Mouse (Mus musculus): ENCODE measurements at regions not wholly inside any gene's neighbourhood (a gene's known extent, or its start where the extent isn't known, plus 50 kb on each side); places are given as distances from the start of the nearest gene placed in this dataset.

- TF ChIP-seq CTCF (IDR thresholded peaks at IDR 0.05; ENCODE audit: low read depth) (peak; percentile 57), EP300 (IDR thresholded peaks at IDR 0.05; ENCODE audit: low read depth) (no peak)
These were observed 140.2 kb downstream of the Chic2 start for GRCm38 (mm10) chr5:74904327-74904726.

Measured in liver, embryonic 14.5 days (tissue).